Mouse (Mus musculus) heart, embryonic 14.5 days (tissue): ENCODE results near the gene Hjurp. TPM values are rescaled to one million over a fixed set of nuclear protein-coding genes. Genes with fewer than 3 reads are reported as not detected.
"Not testable (repeated sequence)": the region's sequence is repeated elsewhere in the genome, so short reads cannot be mapped to it uniquely, and the experiment has no call there.

Experiments used
- ATAC-seq: fragments of 200-750 bp; cut with Nextera tagmentation; 2 replicates; pipeline ENCODE4 v1.8.0; 2017; ENCODE audit warnings: low read depth, moderate TSS enrichment; ENCODE audit not compliant: insufficient number of reproducible peaks, insufficient read depth, low FRiP score
- H3K27ac ChIP-seq, 2 experiments: fragments of 200-500 bp in 1 of 2; fragments of 300-500 bp in 1 of 2; sonication (generic) in 1 of 2; replicated peaks in 1 of 2; 2 replicates each; pipeline ENCODE4 v1.5.1; 2012 to 2014; ENCODE audit warnings: low read depth in 2 of 2, low read length in 2 of 2, control low read depth in 1 of 2, mild to moderate bottlenecking in 1 of 2, mixed read lengths in 1 of 2; ENCODE audit not compliant: control insufficient read depth in 1 of 2, insufficient read depth in 1 of 2
- H3K27me3 ChIP-seq: fragments of 300-500 bp; sonication (generic); 2 replicates; pipeline ENCODE4 v1.6.1; 2014; ENCODE audit warnings: mild to moderate bottlenecking, low read length, control low read depth; ENCODE audit not compliant: control insufficient read depth, insufficient read depth
- H3K36me3 ChIP-seq: fragments of 300-500 bp; sonication (generic); 2 replicates; pipeline ENCODE4 v1.6.1; 2014; ENCODE audit warnings: mild to moderate bottlenecking, control low read depth, low read length, mixed read lengths; ENCODE audit not compliant: control insufficient read depth, insufficient read depth
- H3K4me1 ChIP-seq, 2 experiments: fragments of 200-500 bp in 1 of 2; fragments of 300-500 bp in 1 of 2; sonication (generic) in 1 of 2; 2 replicates each; pipeline ENCODE4 v1.6.1; 2012 to 2014; ENCODE audit warnings: low read length in 2 of 2, control low read depth in 1 of 2, mixed read lengths in 1 of 2; ENCODE audit not compliant: control insufficient read depth in 2 of 2, insufficient read depth in 2 of 2
- H3K4me2 ChIP-seq: fragments of 300-500 bp; sonication (generic); 2 replicates; pipeline ENCODE4 v1.6.1; 2014; ENCODE audit warnings: mild to moderate bottlenecking, low read length
- H3K4me3 ChIP-seq, 2 experiments: fragments of 200-500 bp in 1 of 2; fragments of 300-500 bp in 1 of 2; sonication (generic) in 1 of 2; 2 replicates each; pipeline ENCODE4 v1.5.1; 2012 to 2014; ENCODE audit warnings: low read length in 2 of 2, mild to moderate bottlenecking in 2 of 2, control low read depth in 1 of 2, low read depth in 1 of 2, moderate library complexity in 1 of 2; ENCODE audit not compliant: control insufficient read depth in 1 of 2, insufficient read depth in 1 of 2
- H3K9ac ChIP-seq: fragments of 300-500 bp; sonication (generic); 2 replicates; pipeline ENCODE4 v1.6.1; 2014; ENCODE audit warnings: mild to moderate bottlenecking, low read length
- H3K9me3 ChIP-seq: fragments of 300-500 bp; sonication (generic); 2 replicates; pipeline ENCODE4 v1.6.1; 2016; ENCODE audit warnings: low read length, control low read depth; ENCODE audit not compliant: control insufficient read depth
- whole genome bisulfite sequencing: fragments of 180-500 bp; shearing (Covaris S2); extraction: QIAGEN DNeasy Blood & Tissue Kit; methylation state at CpG from one replicate; pipeline ENCODE4 v1.1.7; 2014; 5-methylcytosine and 5-hydroxymethylcytosine counted together
- polyA plus RNA-seq: library from polyadenylated mRNA; unstranded; fragments of >200 nt; fragmentation: Nextera tagmentation; extraction: Ambion mirVana; gene quantifications from 2 replicates; pipeline ENCODE4 v1.2.1, GENCODE M21; 2014

The Hjurp gene
- polyA plus RNA-seq, 1 experiment from 2014 or later: 104 TPM

DNA sequence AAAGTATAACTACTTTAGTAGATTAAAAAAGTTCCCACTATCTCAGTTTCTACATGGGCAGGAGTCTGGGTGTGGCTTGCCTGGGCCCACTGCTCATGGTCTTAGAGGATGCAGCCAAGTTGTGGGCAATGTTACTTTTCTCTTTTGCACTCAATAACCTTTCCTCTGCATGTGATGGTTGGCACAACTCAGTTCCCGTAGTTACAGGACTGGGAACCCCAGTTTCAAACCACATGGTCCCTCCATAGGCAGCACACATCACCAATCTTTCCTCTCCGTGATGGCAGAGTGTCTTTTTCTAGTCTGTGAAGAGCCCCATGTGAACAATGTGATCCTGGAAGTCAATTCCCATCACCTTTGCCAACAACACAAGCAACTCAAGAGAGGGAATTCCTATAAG lies 50.0 kb downstream of the Hjurp start:
- H3K4me1 ChIP-seq: no peaks in the 10 kb centered on the region
- no peak for ATAC-seq
- no peak overlapping the region for H3K27ac ChIP-seq
- no peaks in the 10 kb centered on the region for H3K36me3 ChIP-seq
- no peak overlapping the region for H3K4me3 ChIP-seq
- peaks cover 72% of the 10 kb centered on the region for H3K9me3 ChIP-seq
- no peak overlapping the region for H3K9ac ChIP-seq
- no peaks in the 10 kb centered on the region for H3K27me3 ChIP-seq
- 50% methylated on average over 2 of the region's 2 CpGs for WGBS
- no peak overlapping the region for H3K4me2 ChIP-seq

GRCm38 (mm10) chr1:88226670-88227379 lies 50.6 kb downstream of the Hjurp start, which contains the start of gene Mroh2a:
Mroh2a (plus strand) TSS chr1:88226986.
- 49% methylated on average over 5 of the region's 5 CpGs for WGBS
- Histone ChIP-seq H3K9ac (no peak within 1 kb of the TSS), H3K4me2 (no peak within 1 kb of the TSS), H3K27me3 (no peaks in the 10 kb centered on the region), H3K27ac (no peak within 1 kb of the TSS), H3K36me3 (no peaks in the 10 kb centered on the region), H3K9me3 (peaks cover 69% of the 10 kb centered on the region), H3K4me1 (no peaks in the 10 kb centered on the region), H3K4me3 (no peak within 1 kb of the TSS)
- ATAC-seq: no peak

GRCm38 (mm10) chr1:88225741-88226140 lies 51.7 kb downstream of the Hjurp start:
- no peak for ATAC-seq
- peaks cover 58% of the 10 kb centered on the region for H3K9me3 ChIP-seq

GRCm38 (mm10) chr1:88225301-88225700 lies 52.1 kb downstream of the Hjurp start:
- H3K27ac ChIP-seq, H3K4me1 ChIP-seq, H3K36me3 ChIP-seq, H3K4me2 ChIP-seq, ATAC-seq, H3K4me3 ChIP-seq, H3K9ac ChIP-seq, H3K27me3 ChIP-seq: not testable (repeated sequence)
- WGBS: 29% methylated on average over 2 of the region's 2 CpGs
- H3K9me3 ChIP-seq: peaks cover 54% of the 10 kb centered on the region

More at GRCm38 (mm10) chr1:88225741-88226140, 51.7 kb downstream of the Hjurp start:
- Histone ChIP-seq H3K27me3 (no peaks in the 10 kb centered on the region), H3K4me1 (no peaks in the 10 kb centered on the region), H3K4me3 (no peak overlapping the region), H3K36me3 (no peaks in the 10 kb centered on the region), H3K4me2 (no peak overlapping the region), H3K9ac (no peak overlapping the region), H3K27ac (no peak overlapping the region)

DNA sequence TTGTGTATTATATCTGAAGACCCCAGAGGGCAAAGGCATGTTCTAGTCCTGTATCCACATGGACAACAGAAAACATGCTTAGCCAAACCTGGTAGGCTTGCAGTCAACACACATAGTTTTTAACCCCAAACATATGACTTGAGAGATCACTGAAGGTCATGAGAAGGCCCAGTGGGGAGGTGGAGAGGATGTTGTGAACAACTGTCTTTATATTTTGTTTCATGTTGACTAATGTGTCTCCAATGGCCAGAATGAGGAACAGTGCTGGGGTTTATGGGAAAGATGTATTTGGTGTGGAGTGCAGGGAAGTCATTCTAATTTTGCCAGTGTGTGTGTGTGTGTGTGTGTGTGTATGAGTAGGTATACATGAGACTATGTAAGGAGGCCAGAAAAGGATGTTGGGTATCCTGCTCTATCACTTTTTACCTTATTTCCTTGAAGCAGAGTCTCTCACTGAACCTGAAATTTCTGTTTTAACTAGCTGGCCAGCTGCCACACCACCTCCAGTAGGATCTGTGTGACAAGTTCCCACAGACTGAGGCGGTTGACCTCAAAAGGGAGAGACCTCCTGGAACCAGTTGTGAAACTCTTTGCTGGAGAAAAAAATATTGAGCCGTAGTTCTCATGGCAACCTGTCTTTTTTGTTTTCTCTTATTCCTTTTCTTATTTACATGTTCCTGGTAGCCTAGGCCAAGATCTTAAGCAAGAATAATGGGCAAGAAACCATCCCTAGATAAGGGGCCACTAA lies 53.2 kb downstream of the Hjurp start:
- no peak overlapping the region for H3K27ac ChIP-seq
- H3K27me3 ChIP-seq: no peaks in the 10 kb centered on the region
- no peak overlapping the region for H3K4me2 ChIP-seq
- no peaks in the 10 kb centered on the region for H3K4me1 ChIP-seq
- no peak overlapping the region for H3K9ac ChIP-seq
- H3K36me3 ChIP-seq: no peaks in the 10 kb centered on the region
- 56% methylated on average over 2 of the region's 2 CpGs for WGBS
- H3K4me3 ChIP-seq: no peak overlapping the region
- no peak for ATAC-seq
- H3K9me3 ChIP-seq: peaks cover 43% of the 10 kb centered on the region

DNA sequence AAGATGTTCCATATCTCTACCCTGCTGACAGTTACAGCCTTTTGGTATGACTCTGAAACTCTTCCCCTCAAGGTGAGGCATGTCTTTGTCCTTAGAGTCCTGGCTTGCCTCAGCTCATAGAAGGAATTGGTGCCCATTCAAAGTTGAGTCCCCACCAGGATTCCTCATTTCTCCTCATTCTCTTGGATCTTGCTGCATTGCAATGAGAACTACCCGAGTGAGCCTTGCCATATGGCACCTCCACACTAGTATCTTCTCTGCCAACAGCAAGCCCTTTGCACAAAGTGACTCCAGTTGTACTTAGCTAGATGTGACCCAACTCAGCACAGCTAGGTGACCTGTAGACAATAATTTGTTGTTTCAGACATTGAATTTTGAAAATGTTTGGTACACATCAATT lies 53.8 kb downstream of the Hjurp start:
- Histone ChIP-seq H3K27me3 (no peaks in the 10 kb centered on the region), H3K4me2 (no peak overlapping the region), H3K27ac (no peak overlapping the region), H3K4me3 (no peak overlapping the region), H3K4me1 (no peaks in the 10 kb centered on the region), H3K36me3 (no peaks in the 10 kb centered on the region), H3K9me3 (peaks cover 37% of the 10 kb centered on the region), H3K9ac (no peak overlapping the region)
- 34% methylated on average over 1 of the region's 1 CpGs for WGBS
- no peak for ATAC-seq

- not testable (repeated sequence) for H3K9ac ChIP-seq, H3K4me1 ChIP-seq, H3K4me2 ChIP-seq, ATAC-seq, H3K27ac ChIP-seq, H3K36me3 ChIP-seq, H3K4me3 ChIP-seq, H3K27me3 ChIP-seq
- H3K9me3 ChIP-seq: peaks cover 32% of the 10 kb centered on the region
Observed at GRCm38 (mm10) chr1:88223011-88223515, 54.4 kb downstream of the Hjurp start.
